Mouse (Mus musculus) forebrain, embryonic 10.5 days (tissue): ENCODE results near the gene Guca1b. TPM values are rescaled to one million over a fixed set of nuclear protein-coding genes. Genes with fewer than 3 reads are reported as not detected.
A peak's percentile ranks its signal among the peaks of the same experiment; 100 is the strongest.
"Not testable (repeated sequence)": the region's sequence is repeated elsewhere in the genome, so short reads cannot be mapped to it uniquely, and the experiment has no call there.

Experiments
- DNase-seq: peaks from one replicate; pipeline ENCODE4 v3.0.0-alpha.2; 2017; ENCODE audit warnings: low spot score; ENCODE audit errors: extremely low spot score
- H3K27ac ChIP-seq: fragments of 300-500 bp; sonication (generic); 2 replicates; pipeline ENCODE4 v1.5.1; 2016; ENCODE audit warnings: mild to moderate bottlenecking
- H3K27me3 ChIP-seq: fragments of 300-500 bp; sonication (generic); 2 replicates; pipeline ENCODE4 v1.6.1; 2016; ENCODE audit warnings: mild to moderate bottlenecking; ENCODE audit not compliant: poor library complexity, severe bottlenecking
- H3K36me3 ChIP-seq: fragments of 300-500 bp; sonication (generic); replicated peaks from 2 replicates; pipeline ENCODE4 v1.6.1; 2016; ENCODE audit warnings: mild to moderate bottlenecking, moderate library complexity
- H3K4me1 ChIP-seq: fragments of 300-500 bp; sonication (generic); 2 replicates; pipeline ENCODE4 v1.6.1; 2016
- H3K4me3 ChIP-seq: fragments of 300-500 bp; sonication (generic); 2 replicates; pipeline ENCODE4 v1.5.1; 2016; ENCODE audit warnings: mild to moderate bottlenecking, moderate library complexity
- H3K9me3 ChIP-seq: fragments of 300-500 bp; sonication (generic); 2 replicates; pipeline ENCODE4 v1.6.1; 2016; ENCODE audit warnings: mild to moderate bottlenecking, moderate library complexity
- WGBS: fragments of 180-500 bp; shearing (Covaris S2); methylation state at CpG from one replicate; pipeline ENCODE4 v1.1.7; 2016; 5-methylcytosine and 5-hydroxymethylcytosine counted together
- polyA plus RNA-seq: library from polyadenylated mRNA; unstranded; fragments of >200 nt; fragmentation: Nextera tagmentation; extraction: Ambion mirVana; gene quantifications from 2 replicates; pipeline ENCODE4 v1.2.1, GENCODE M21; 2016

Guca1b gene
- polyA plus RNA-seq, 1 experiment from 2014 or later, result 1.3 TPM

DNA sequence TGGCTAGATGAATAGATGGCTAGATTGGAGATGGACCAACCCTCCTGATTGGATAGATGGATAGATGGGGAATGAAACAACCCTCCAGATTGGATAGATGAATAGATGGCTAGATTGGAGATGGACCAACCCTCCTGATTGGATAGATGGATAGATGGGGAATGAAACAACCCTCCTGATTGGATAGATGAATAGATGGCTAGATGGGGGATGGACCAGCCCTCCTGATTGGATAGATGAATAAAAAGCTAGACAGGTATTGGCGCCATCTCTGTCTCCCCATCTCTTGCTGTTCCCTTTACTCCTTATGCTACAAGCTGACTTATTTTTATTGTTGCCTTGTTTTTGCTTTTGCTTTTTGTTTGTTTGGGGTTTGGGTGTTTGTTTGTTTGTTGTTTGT lies 37.4 kb downstream of the Guca1b start:
- DNase-seq, H3K4me1 ChIP-seq, H3K4me3 ChIP-seq, H3K9me3 ChIP-seq, H3K27me3 ChIP-seq, H3K36me3 ChIP-seq, H3K27ac ChIP-seq: not testable (repeated sequence)
- WGBS, result 92% methylated on average over 1 of the region's 1 CpGs

DNA sequence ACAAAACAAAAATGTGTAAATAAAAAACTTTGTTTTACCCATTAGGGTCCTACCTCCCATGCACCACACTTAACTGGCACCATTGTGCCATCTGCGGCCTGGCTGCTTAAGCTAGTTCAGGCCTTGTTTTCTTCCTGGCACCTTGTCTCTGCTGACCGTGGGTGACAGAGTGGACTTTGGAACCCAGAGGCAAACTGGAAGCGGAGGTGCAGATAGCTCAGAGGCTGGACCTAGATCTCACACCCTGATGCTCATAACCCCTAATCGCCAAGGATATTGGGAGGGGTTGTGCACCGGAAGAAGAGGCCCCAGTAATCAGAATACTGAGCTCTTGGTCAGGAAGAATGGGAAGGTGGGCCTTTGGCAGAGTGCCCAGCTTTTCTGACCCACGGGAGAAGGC lies 39.0 kb downstream of the Guca1b start:
- 91% methylated on average over 6 of the region's 6 CpGs for WGBS
- peaks cover 15% of the 10 kb centered on the region for H3K4me1 ChIP-seq

GRCm38 (mm10) chr17:47427316-47427715 lies 42.1 kb downstream of the Guca1b start:
- no peaks in the 10 kb centered on the region for H3K9me3 ChIP-seq
- WGBS, result 78% methylated on average over 6 of the region's 6 CpGs

More for the DNA sequence above, 39.0 kb downstream of the Guca1b start:
- no peak overlapping the region for H3K27ac ChIP-seq
- DNase-seq, result no peak
- peaks cover 4% of the 10 kb centered on the region; the same call in 1 of the 2 replicates for H3K27me3 ChIP-seq
- H3K4me3 ChIP-seq, result no peak overlapping the region
- no peaks in the 10 kb centered on the region for H3K36me3 ChIP-seq
- H3K9me3 ChIP-seq, result no peaks in the 10 kb centered on the region

GRCm38 (mm10) chr17:47428831-47429304 lies 43.7 kb downstream of the Guca1b start:
- WGBS, result 7% methylated on average over 8 of the region's 8 CpGs
- Histone ChIP-seq H3K4me3 (0 out of 2 replicates have a peak overlapping the region, but pooled peaks have one; percentile 5), H3K27me3 (peaks cover 20% of the 10 kb centered on the region), H3K4me1 (peaks cover 18% of the 10 kb centered on the region), H3K36me3 (no peaks in the 10 kb centered on the region), H3K9me3 (no peaks in the 10 kb centered on the region), H3K27ac (no peak overlapping the region; the same call in 1 of the 2 replicates)
- peak; percentile 63 for DNase-seq

More at GRCm38 (mm10) chr17:47427316-47427715, 42.1 kb downstream of the Guca1b start:
- peaks cover 20% of the 10 kb centered on the region for H3K27me3 ChIP-seq
- no peaks in the 10 kb centered on the region for H3K36me3 ChIP-seq
- H3K4me1 ChIP-seq, result peaks cover 18% of the 10 kb centered on the region
- no peak overlapping the region for H3K27ac ChIP-seq
- H3K4me3 ChIP-seq, result no peak overlapping the region
- no peak for DNase-seq

- H3K36me3 ChIP-seq, result no peaks in the 10 kb centered on the region
- no peak for DNase-seq
- H3K9me3 ChIP-seq, result no peaks in the 10 kb centered on the region
- peaks cover 30% of the 10 kb centered on the region for H3K27me3 ChIP-seq
- H3K4me1 ChIP-seq, result peaks cover 18% of the 10 kb centered on the region
- 73% methylated on average over 5 of the region's 5 CpGs for WGBS
- H3K4me3 ChIP-seq, result no peak overlapping the region
- no peak overlapping the region for H3K27ac ChIP-seq
Observed at GRCm38 (mm10) chr17:47430815-47431214, 45.6 kb downstream of the Guca1b start.

DNA sequence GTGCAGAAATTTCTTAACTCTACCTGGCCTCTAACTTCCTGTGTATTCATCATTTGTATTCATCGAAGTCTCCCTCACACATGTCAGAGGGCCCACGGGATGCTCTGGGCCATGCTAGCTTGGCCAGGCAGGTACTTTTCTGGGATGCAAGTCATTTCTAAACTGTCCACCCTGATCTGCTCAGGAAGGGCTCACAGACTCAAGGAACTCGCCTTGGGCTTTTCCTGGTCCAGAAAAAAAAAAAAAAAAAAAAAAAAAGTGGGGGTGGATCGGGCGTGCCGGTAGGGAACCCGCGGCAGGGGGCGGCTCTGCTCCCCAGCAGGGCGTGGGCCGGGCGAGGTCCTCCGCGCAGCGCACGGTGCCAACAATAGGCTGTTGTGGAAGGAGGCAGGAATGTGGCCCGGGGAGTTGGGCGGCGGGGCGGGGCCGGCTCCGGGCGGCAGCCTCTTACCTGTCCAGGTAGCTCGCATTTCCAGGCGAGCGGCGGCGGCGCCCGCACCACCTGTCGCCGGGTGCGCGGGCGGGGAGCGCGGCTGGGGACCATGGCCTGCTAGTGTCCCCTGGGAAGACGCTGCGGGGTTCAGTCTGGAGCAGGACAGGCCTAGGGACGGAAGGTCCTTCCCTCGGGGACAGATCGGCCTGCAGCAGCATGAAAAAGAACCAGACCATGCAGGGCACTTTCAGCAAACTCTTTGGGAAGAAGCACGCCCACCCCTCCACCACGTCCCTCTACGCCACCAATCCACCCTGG lies 51.1 kb downstream of the Guca1b start, which contains the start of gene AI661453:
AI661453 (plus strand) TSS at position 460 of the 751 bp plus-strand sequence.
- no peak for DNase-seq
- Histone ChIP-seq H3K27me3 (peaks cover 73% of the 10 kb centered on the region), H3K9me3 (no peaks in the 10 kb centered on the region), H3K27ac (peak within 1 kb of the TSS; percentile 48; the same call in 1 of the 2 replicates), H3K4me1 (peaks cover 38% of the 10 kb centered on the region), H3K4me3 (peak within 1 kb of the TSS; percentile 53), H3K36me3 (no peaks in the 10 kb centered on the region)
- 1% methylated on average over 45 of the region's 45 CpGs for WGBS

- no peaks in the 10 kb centered on the region for H3K9me3 ChIP-seq
- WGBS, result 2% methylated on average over 25 of the region's 25 CpGs
- DNase-seq, result peak; percentile 24
- peak within 1 kb of the TSS; percentile 48; the same call in 1 of the 2 replicates for H3K27ac ChIP-seq
- H3K27me3 ChIP-seq, result peaks cover 67% of the 10 kb centered on the region
- H3K4me1 ChIP-seq, result peaks cover 45% of the 10 kb centered on the region
- no peaks in the 10 kb centered on the region for H3K36me3 ChIP-seq
- H3K4me3 ChIP-seq, result peak within 1 kb of the TSS; percentile 53
Observed at GRCm38 (mm10) chr17:47436907-47437547, 51.8 kb downstream of the Guca1b start, which contains the start of gene 1700001C19Rik. Gene 1700001C19Rik (minus strand): TSS chr17:47437376.

DNA sequence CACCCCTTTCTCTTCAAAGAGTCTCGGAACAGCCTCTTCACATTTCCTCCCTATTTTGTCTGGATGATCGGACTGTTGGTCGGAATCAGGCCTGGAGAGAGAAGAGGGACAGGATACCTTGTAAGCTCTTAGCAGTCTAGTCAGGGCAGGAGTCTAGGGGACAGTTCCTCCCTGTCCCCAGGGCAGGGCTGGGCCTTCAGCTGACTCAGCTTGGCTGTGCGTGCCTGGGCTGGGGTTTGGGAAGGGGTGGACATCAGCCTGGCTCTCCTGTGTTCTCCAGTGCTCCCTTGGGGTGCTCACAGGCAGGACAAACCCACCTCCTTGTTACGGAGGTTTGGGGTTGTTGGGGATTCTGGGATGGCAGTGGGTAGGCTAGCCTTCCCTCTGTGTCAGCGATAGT lies 53.4 kb downstream of the Guca1b start:
- Histone ChIP-seq H3K9me3 (no peaks in the 10 kb centered on the region), H3K27ac (no peak overlapping the region), H3K4me1 (peaks cover 46% of the 10 kb centered on the region), H3K27me3 (peaks cover 74% of the 10 kb centered on the region), H3K4me3 (no peak overlapping the region), H3K36me3 (no peaks in the 10 kb centered on the region)
- DNase-seq, result no peak
- 63% methylated on average over 6 of the region's 6 CpGs for WGBS

GRCm38 (mm10) chr17:47439396-47440028 lies 54.3 kb downstream of the Guca1b start:
- H3K27me3 ChIP-seq, result peaks cover 74% of the 10 kb centered on the region
- no peaks in the 10 kb centered on the region for H3K9me3 ChIP-seq
- H3K36me3 ChIP-seq, result no peaks in the 10 kb centered on the region
- H3K4me1 ChIP-seq, result peaks cover 46% of the 10 kb centered on the region
- no peak for DNase-seq
- WGBS, result 46% methylated on average over 9 of the region's 9 CpGs
- no peak overlapping the region for H3K27ac ChIP-seq
- H3K4me3 ChIP-seq, result no peak overlapping the region

DNA sequence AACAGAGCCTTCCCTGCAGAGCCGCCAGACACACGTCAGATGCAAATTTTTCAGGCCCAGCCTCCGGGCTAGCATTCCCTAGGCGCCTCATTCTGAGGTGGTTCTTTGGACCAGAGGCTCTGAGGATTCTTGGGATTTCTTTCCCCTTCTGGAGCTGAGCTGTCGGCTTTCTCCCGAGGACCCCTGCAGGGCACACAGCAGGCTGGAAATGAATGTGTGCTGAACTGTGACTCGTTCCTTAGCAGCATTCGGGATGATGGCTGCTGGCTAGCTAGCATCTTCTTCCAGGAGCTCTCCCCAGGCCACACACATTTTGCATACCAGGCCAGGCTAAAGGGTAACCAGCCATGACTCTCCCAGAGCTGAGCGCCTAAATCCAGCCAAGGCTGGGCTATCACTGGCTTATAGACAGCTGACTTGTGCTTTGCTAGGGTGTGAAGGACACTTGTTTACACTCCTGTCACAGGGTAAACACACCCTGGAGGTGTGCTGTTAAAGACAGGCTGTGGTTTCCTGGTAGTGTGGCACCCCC lies 55.2 kb downstream of the Guca1b start:
- peak overlapping the region; percentile 54 for H3K27ac ChIP-seq
- H3K9me3 ChIP-seq, result no peaks in the 10 kb centered on the region
- H3K27me3 ChIP-seq, result peaks cover 67% of the 10 kb centered on the region
- peak; percentile 37 for DNase-seq
- 5% methylated on average over 9 of the region's 9 CpGs for WGBS
- no peak overlapping the region for H3K4me3 ChIP-seq
- H3K4me1 ChIP-seq, result peaks cover 46% of the 10 kb centered on the region
- H3K36me3 ChIP-seq, result no peaks in the 10 kb centered on the region

GRCm38 (mm10) chr17:47441296-47442051 lies 56.3 kb downstream of the Guca1b start:
- no peaks in the 10 kb centered on the region for H3K9me3 ChIP-seq
- H3K27me3 ChIP-seq, result peaks cover 58% of the 10 kb centered on the region
- 64% methylated on average over 19 of the region's 19 CpGs for WGBS
- peak overlapping the region; percentile 40; the same call in 1 of the 2 replicates for H3K27ac ChIP-seq
- no peaks in the 10 kb centered on the region for H3K36me3 ChIP-seq
- no peak overlapping the region for H3K4me3 ChIP-seq
- DNase-seq, result no peak
- peaks cover 46% of the 10 kb centered on the region for H3K4me1 ChIP-seq

DNA sequence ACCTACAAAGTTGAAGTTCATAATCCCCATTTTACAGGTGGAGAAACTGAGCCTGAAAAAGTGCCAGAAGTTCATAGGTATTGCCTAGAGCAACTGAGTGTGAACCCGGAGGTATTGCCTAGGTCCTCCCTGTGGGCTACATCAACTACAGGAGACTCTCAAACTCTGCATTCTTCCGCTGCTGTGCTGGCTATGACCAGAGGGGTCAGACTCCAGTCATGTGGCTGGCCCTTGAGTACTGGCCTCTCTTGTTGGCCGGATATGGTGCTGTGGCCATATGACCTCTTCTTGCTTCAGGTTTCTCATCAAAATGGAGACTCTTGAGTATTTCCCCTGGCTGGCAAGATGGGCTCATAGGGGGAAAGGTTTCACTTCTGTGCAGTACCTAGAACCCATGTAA lies 57.1 kb downstream of the Guca1b start:
- H3K4me1 ChIP-seq, result peaks cover 38% of the 10 kb centered on the region
- H3K9me3 ChIP-seq, result no peaks in the 10 kb centered on the region
- WGBS, result 80% methylated on average over 3 of the region's 3 CpGs
- no peak overlapping the region for H3K27ac ChIP-seq
- no peak for DNase-seq
- no peaks in the 10 kb centered on the region for H3K36me3 ChIP-seq
- peaks cover 50% of the 10 kb centered on the region for H3K27me3 ChIP-seq
- H3K4me3 ChIP-seq, result no peak overlapping the region
